Mouse (Mus musculus): ENCODE data around the gene Fam78a. TPM values are rescaled to one million over a fixed set of nuclear protein-coding genes. Genes with fewer than 3 reads are reported as not detected.
A peak's percentile ranks its signal among the peaks of the same experiment; 100 is the strongest.

The Fam78a gene
- total RNA-seq (2021): 1 to 10 TPM; 3.6 to 6.0 TPM
- long read RNA-seq, experiment 1, partial matches to known transcripts: 0 of 3 reads
- long read RNA-seq, experiment 1, other reads (novel, unspliced or antisense): 3 of 3 reads
- long read RNA-seq, experiment 2, partial matches to known transcripts: 3 of 4 reads
- long read RNA-seq, experiment 2, other reads (novel, unspliced or antisense): 1 of 4 reads

DNA sequence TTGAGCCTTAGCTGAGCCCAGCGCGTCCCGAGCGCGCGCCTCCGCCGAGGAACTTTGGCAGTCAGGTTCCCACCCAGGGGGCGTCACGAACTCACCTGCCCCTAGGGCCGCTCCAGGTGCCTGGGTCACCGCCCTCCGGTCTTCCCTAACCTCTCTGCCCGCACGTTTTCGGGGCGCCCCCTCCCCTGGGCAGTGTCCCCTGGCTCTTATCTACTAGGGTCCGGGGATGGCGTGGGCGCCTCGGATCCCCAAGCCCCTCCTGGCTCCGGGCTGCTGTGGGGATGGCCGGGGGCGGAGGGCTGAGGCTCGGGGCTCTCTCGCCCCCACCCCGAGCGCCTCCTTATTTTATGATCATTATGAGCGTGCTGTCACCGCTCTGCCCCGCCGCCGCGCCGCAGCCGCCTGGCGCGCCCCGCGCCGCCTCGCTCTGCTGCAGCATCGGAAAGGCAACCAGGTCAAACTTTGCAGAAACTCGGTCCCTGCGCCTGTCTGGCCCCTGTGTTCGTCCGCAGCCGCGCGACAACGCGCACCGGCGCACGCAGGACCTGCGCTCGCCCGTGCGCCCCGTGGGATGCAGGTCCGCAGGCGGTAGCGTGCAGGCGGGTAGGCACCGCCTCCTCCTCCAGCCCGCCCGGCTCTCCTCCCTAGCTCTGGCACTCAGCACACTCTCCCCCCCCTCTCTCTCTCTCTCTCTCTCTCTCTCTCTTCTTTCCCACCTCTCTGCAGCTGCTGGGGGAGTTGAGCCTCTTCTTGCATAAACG lies at the start of gene Fam78a:
Gene Fam78a, minus strand, starts transcription at position 747 of the 761 bp plus-strand sequence.
- TF ChIP-seq CTCF (conservative IDR thresholded peaks at IDR 0.05): no peak
- peak within 1 kb of the TSS; percentile 82 for H3K4me3 ChIP-seq
- peak in 1 of 2 experiments; percentile 25 for DNase-seq (ENCODE audit: low spot score in 2 of 2)
- H3K27ac ChIP-seq: peak within 1 kb of the TSS; percentile 77

DNA sequence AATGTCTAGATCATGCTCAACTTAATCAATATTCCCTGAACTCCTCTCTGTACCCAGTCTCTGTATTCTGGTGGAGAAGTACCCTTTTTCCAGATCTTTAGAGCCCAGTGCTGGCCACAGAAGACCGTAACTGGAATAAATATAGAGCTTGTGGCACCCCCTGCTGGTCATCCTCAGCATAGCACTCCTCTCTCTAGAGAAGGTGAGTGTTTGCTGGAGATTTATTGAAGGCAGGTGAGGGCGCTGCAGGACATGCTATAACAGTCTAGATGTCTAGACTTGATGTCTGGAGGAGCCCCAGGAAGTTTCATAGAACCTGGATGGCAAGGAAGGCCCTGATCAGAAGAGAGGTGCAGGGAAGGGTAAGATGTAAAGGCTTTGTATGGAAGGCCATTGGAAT lies 49.4 kb upstream of the Fam78a start:
- Histone ChIP-seq H3K27ac (no peak overlapping the region), H3K4me3 (no peak overlapping the region)
- TF ChIP-seq CTCF (conservative IDR thresholded peaks at IDR 0.05): peak; percentile 96
- DNase-seq (ENCODE audit: low spot score in 2 of 2): peak; percentile 85 to 91

DNA sequence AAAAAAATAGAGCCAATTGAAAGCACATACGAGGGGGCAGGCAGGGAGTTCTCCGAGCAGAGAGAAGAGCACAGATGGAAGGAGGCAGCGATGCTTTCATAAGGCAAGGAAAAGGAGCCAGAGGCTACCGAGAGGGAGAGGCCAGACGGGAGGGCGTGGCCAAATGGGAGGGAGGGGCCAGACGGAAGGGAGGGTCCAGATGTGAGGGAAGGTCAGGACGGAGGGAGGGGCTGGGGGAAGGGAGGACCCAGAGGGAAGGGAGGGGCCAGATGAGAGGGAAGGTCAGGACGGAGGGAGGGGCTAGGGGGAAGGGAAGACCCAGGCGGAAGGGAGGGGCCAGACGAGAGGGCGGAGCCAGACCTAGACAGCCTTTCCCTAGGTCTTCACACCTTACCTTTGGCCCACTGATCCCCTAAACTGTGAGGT lies 47.9 kb upstream of the Fam78a start:
- TF ChIP-seq CTCF (conservative IDR thresholded peaks at IDR 0.05): no peak
- DNase-seq (ENCODE audit: low spot score in 2 of 2): no peak
- H3K4me3 ChIP-seq: no peak overlapping the region
- H3K27ac ChIP-seq: no peak overlapping the region

DNA sequence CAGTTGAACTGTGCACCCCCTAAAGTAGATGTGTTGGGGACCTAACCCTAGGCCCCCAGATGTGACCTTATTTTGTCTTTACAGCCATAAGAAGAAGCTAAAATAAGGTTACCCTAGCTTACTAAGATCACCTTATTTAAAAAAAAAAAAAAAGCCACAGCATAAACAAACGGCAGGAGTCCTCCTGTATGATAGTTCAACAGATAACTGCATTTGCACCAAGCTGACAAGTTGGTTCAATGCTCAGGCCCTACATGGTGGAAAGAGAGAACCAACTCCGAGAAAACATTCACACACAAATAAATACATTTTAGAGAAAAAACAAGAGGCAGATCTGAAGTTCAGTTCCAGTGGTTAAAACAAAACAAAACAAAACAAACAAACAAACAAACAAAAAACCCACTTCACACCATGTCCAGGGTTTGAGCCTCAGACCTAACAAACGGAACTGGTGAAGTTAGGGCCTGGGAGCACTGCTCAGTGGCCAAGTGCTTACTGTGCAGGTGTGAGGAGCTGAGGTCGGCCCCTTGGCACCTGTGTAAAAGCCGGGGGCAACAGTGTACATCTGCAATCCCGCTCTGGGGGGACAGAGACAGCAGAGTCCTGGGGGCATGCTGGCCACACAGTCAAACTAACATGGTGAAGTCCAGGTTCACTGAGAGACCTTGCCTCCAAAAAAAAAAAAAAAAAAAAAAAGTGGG lies 47.4 kb upstream of the Fam78a start:
- no peak overlapping the region for H3K27ac ChIP-seq

DNA sequence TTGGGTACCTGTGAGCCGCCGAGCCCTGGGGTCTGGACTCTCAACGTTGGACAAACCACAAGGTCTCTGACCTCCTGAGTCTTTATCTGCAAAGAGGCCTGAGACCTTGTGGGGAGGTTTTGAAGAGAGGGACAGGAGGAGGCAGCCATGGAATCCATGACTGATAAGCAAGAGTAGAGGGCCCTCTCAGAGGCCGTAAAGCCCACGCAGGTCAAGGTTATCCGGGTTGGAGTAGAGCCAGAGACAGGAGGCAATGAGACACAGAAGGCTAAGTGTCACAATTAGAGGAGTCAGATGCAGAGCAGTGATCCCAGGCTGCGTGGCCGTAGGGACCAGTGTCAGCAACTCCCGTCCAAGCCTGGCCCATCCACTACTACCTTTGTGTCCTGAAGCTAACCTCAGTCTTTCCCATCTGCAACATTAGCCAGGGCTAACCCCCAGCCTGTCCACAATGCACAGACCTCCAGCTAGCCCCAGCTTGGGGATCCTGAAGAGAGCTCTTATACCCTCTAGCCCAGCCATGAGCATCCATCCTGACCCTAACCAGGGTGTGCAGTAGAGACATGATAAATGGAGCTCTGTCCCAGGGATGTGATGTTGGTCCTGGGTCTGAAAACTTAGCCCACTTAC lies 46.7 kb upstream of the Fam78a start:
- DNase-seq (ENCODE audit: low spot score in 2 of 2): no peak
- TF ChIP-seq CTCF (conservative IDR thresholded peaks at IDR 0.05): no peak
- Histone ChIP-seq H3K4me3 (no peak overlapping the region), H3K27ac (no peak overlapping the region)

More for the DNA sequence above, 47.4 kb upstream of the Fam78a start:
- TF ChIP-seq CTCF (conservative IDR thresholded peaks at IDR 0.05): no peak
- no peak overlapping the region for H3K4me3 ChIP-seq
- DNase-seq (ENCODE audit: low spot score in 2 of 2): no peak

DNA sequence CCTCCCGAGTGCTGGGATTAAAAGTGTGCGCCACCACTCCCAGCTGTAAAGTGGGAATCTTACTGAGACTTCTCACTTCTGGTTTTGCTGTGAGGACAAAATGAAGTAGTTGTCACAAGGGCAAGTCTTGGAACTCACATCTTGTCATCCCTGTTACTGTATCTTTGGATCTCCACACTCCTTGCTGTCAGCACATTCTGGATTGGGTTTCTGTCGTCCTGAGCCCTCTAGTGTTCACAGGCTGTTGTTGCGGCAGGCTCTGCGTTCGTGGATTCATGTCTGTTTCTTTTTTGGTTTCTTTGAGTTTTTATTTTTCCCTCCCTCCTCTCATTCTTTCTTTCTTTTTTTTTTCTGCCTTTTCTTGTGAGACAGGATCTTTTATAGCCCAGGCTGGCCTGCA lies 45.8 kb upstream of the Fam78a start:
- TF ChIP-seq CTCF (conservative IDR thresholded peaks at IDR 0.05): peak; percentile 95
- Histone ChIP-seq H3K4me3 (no peak overlapping the region), H3K27ac (no peak overlapping the region)
- DNase-seq (ENCODE audit: low spot score in 2 of 2): peak in 1 of 2 experiments; percentile 58

DNA sequence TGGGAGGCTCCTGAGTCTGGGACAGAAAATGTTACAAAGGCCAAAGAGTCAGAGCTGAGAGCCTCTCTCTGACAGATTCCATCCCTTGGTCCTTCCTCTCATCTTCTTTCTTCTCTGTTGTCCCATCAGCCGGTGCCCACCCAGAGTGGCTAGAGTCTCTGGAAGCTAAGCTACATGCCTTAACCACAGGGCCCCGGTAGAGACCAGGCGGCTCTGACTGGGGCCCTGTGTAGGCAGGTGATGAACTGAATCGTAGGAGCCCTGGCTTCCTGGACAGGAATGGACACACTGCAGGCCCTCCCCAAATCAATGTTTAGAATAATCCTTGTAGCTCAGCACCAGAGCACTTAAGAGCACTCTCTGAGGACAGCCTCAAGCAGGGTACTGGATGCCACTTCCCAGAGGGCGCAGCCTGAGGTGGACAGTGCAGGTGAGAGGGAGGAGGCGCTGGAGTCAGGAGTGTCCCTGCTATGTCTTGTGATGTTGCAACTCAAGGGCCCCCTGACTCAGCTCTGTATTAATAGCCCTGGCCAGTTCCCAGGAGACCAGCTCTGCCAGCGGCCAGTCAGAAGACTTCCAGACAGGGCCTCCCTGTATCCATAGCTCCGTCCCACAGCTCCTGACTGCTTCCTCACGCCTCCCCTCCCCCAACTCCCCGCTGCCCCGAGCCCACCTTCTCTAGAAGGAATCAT lies 44.9 kb upstream of the Fam78a start:
- no peak for DNase-seq (ENCODE audit: low spot score in 2 of 2)
- no peak for TF ChIP-seq CTCF (conservative IDR thresholded peaks at IDR 0.05)

DNA sequence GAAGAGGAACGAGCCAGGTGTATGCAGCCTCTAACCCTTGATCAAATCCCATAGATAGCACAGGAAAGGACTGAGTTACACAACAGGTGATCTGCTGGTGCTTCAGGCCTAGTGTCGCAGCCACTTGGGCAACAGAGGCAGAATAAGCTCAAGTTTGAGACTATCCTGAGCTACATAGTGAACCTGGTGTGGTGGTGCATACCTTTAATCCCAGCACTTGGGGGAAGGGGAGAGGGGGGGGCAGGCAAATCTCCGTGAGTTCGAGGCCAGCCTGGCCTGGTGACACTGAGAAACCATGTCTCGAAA lies 43.8 kb upstream of the Fam78a start:
- Histone ChIP-seq H3K27ac (no peak overlapping the region), H3K4me3 (no peak overlapping the region)
- no peak for DNase-seq (ENCODE audit: low spot score in 2 of 2)
- TF ChIP-seq CTCF (conservative IDR thresholded peaks at IDR 0.05): no peak

More for the DNA sequence above, 44.9 kb upstream of the Fam78a start:
- Histone ChIP-seq H3K27ac (no peak overlapping the region), H3K4me3 (no peak overlapping the region)

DNA sequence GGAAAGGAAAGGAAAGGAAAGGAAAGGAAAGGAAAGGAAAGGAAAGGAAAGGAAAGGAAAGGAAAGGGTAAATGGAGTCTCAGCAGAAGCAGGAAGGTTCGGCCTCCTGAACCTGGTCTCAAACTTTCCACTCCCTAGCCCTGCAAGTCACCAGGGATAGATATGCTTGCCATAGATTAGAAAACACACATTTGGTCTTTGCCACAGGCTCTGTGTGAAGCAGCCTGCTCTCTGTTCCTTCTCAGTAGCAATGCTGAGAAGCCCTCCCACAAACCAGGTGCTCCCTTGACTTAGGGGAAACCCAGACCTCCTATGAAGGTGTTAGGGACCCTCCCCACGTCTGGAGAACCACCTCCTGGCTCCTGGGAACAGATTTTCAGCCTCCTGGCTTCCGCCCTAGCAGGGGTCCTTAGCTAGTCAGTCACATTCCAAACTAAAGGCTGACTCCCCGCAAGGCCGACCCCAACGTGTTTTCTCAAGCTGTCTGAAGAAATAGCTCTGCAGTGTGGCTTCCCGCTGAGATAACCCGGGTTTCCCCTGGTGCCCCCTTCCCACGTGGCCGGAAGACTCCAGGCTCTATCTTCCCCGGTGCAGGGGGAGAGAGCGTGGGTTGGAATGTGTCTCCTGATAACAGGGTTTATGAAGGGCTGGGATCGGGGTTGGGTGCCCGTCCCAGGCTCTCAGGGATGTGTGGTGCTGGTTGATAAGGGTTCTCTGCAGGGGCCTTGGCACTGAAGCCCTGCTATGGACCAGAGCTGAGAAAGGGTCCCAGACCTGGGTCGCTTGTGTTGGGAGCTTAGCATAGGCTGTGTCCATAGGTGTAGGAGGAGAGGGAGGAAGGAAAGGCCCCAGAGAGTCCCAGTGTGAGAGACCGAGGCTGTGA lies 43.2 kb upstream of the Fam78a start:
- Histone ChIP-seq H3K27ac (no peak overlapping the region), H3K4me3 (no peak overlapping the region)
- no peak for TF ChIP-seq CTCF (conservative IDR thresholded peaks at IDR 0.05)
- no peak for DNase-seq (ENCODE audit: low spot score in 2 of 2)

DNA sequence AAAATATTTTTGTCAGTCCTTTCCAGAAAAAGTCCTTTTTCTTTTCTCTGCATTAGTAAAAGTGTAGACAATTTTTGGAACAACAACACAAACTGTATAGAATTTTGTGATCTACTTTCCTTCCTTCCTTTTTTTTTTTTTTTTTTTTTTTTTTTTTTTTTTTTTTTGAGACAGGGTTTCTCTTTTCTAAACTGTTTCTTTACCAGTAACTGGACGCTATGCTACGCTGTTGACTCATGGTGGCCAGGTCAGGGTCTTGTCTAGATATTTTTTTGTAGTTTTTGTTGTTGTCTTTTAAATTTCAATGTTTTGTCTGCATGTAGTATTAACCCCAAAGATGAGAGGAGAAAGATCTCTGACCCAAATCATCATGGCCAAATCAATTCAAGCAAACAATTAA lies 37.1 kb upstream of the Fam78a start:
- no peak overlapping the region for H3K27ac ChIP-seq

DNA sequence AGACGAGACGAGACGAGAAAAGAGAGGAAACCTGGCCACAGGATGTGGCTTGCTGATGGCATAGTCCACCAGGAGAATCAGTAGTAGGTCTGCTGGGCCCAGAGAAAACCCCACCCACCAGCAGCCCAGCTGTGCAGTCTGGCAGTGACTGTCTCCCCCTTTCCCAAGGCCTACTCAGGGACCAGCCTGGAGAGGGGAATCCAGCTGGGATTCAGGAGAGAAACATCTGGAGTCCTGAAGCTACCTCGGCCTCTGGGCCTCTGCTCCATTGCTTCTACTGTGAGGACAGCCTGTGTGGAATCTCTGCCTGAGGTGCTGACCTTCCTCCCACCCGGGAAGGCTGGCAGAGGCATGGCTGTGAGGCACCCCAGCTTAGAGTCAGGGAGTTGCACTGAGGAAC lies 36.5 kb upstream of the Fam78a start:
- Histone ChIP-seq H3K27ac (no peak overlapping the region), H3K4me3 (no peak overlapping the region)
- no peak for DNase-seq (ENCODE audit: low spot score in 2 of 2)
- TF ChIP-seq CTCF (conservative IDR thresholded peaks at IDR 0.05): no peak

More for the DNA sequence above, 37.1 kb upstream of the Fam78a start:
- TF ChIP-seq CTCF (conservative IDR thresholded peaks at IDR 0.05): no peak
- no peak for DNase-seq (ENCODE audit: low spot score in 2 of 2)
- H3K4me3 ChIP-seq: no peak overlapping the region

Data from layer of hippocampus, adult 2 months (tissue).